Mouse (Mus musculus) adrenal gland, postnatal 36 days (tissue): ENCODE data around the gene Iqcc. TPM values are rescaled to one million over a fixed set of nuclear protein-coding genes. Genes with fewer than 3 reads are reported as not detected.

Experiments used
- DNase-seq, 2 experiments: peaks; one replicate each; pipeline ENCODE4 v3.0.0; 2021; ENCODE audit warnings: mixed read lengths in 1 of 2
- long read RNA-seq, 2 experiments: library from polyadenylated mRNA; stranded (forward); transcript quantifications; one replicate each; pipeline ENCODE4 v2.0.0; 2021; ENCODE audit warnings: borderline sequencing depth in 2 of 2
- total RNA-seq, 2 experiments: library from RNA; stranded (reverse); gene quantifications; 2 replicates each; pipeline ENCODE4 v1.2.3; 2021

Gene Iqcc
- total RNA-seq, result 10 to 100 TPM; 26.2 to 28.0 TPM
- long read RNA-seq, experiment 1, transcript Iqcc-202 (3 exons, 491 nt), result major isoform, 10 of 20 reads
- long read RNA-seq, experiment 1, partial matches to known transcripts, result 0 of 20 reads
- long read RNA-seq, experiment 1, other reads (novel, unspliced or antisense), result 8 of 20 reads
- long read RNA-seq, experiment 2, partial matches to known transcripts, result 1 of 13 reads
- long read RNA-seq, experiment 2, other reads (novel, unspliced or antisense), result 3 of 13 reads

GRCm38 (mm10) chr4:129618786-129619691, at the start of gene Iqcc:
Gene Iqcc (minus strand): TSS chr4:129619099.
- DNase-seq, result peak; percentile 97

GRCm38 (mm10) chr4:129662255-129662813, 43.4 kb upstream of the Iqcc start:
- DNase-seq, result no peak

- no peak for DNase-seq
These were observed 42.7 kb upstream of the Iqcc start for GRCm38 (mm10) chr4:129661584-129661983.

GRCm38 (mm10) chr4:129654770-129655169, 35.9 kb upstream of the Iqcc start:
- no peak for DNase-seq

GRCm38 (mm10) chr4:129650359-129650758, 31.5 kb upstream of the Iqcc start:
- no peak for DNase-seq

- no peak for DNase-seq
These were observed 29.8 kb upstream of the Iqcc start for GRCm38 (mm10) chr4:129648656-129649055.

GRCm38 (mm10) chr4:129645204-129645603, 26.3 kb upstream of the Iqcc start:
- DNase-seq, result no peak

- DNase-seq, result no peak
These were observed 22.9 kb upstream of the Iqcc start for GRCm38 (mm10) chr4:129641756-129642155.

- peak; percentile 97 to 98 for DNase-seq
These were observed 22.0 kb upstream of the Iqcc start, which contains the start of gene Txlna for GRCm38 (mm10) chr4:129640638-129641467. Gene Txlna (minus strand): TSS chr4:129641065.

- DNase-seq, result peak; percentile 57 to 68
These were observed 21.3 kb upstream of the Iqcc start for GRCm38 (mm10) chr4:129640101-129640637.

GRCm38 (mm10) chr4:129639221-129639620, 20.3 kb upstream of the Iqcc start:
- DNase-seq, result no peak

- no peak for DNase-seq
These were observed 15.0 kb upstream of the Iqcc start for GRCm38 (mm10) chr4:129633852-129634251.

- DNase-seq, result no peak
These were observed 13.0 kb upstream of the Iqcc start for GRCm38 (mm10) chr4:129631867-129632266.

GRCm38 (mm10) chr4:129630944-129631343, 12.0 kb upstream of the Iqcc start:
- peak; percentile 71 to 80 for DNase-seq

- no peak for DNase-seq
These were observed 7.1 kb upstream of the Iqcc start for GRCm38 (mm10) chr4:129626035-129626434.

- no peak for DNase-seq
These were observed 6.6 kb upstream of the Iqcc start for GRCm38 (mm10) chr4:129625496-129625895.

GRCm38 (mm10) chr4:129625029-129625370, 6.1 kb upstream of the Iqcc start:
- peak; percentile 58 to 66 for DNase-seq

GRCm38 (mm10) chr4:129624281-129625028, 5.6 kb upstream of the Iqcc start:
- peak; percentile 89 to 90 for DNase-seq

- peak; percentile 47 to 63 for DNase-seq
These were observed 4.8 kb upstream of the Iqcc start, which contains the start of gene Ccdc28b for GRCm38 (mm10) chr4:129623681-129624091. Gene Ccdc28b (minus strand): TSS chr4:129623947.

GRCm38 (mm10) chr4:129622803-129623535, 4.1 kb upstream of the Iqcc start:
- no peak for DNase-seq
